Mouse (Mus musculus) duodenum, adult 2 months (tissue): ENCODE data around the gene Gm10352. TPM values are rescaled to one million over a fixed set of nuclear protein-coding genes. Genes with fewer than 3 reads are reported as not detected.

Experiments used
- polyA plus RNA-seq: library from polyadenylated mRNA; depleted of rRNA; stranded (reverse); fragments of >200 nt; gene quantifications from 2 replicates; pipeline ENCODE4 v1.2.3, GENCODE M21; 2012; ENCODE audit warnings: low replicate concordance; rRNA removed

The Gm10352 gene
- polyA plus RNA-seq = not detected in 2 replicates

DNA sequence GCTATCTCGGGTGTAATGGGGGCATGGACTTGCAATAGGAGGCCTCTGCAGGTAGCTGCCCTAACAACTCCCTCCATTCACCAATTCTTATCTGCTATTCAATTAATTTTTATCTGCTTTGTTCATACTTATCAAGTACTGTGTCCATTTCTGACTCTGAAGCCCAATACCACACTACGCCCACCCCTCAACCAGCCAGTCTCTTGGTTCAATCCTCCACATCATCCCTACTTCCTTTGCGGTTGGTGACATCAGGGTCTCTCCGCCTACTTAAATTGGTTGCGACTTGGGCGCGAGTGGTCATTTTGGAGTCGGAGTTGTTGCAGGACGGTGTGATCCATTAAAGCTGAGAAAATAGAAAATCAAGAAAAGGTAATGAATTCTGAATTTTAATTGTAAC is at the start of gene Gm10352:
Gm10352 (plus strand) TSS at position 301 of the 400 bp plus-strand sequence.

GRCm38 (mm10) chrY:2932282-2932681 is 31.5 kb downstream of the Gm10352 start, which contains the start of gene Gm29289:
Gene Gm29289, plus strand, starts transcription at chrY:2932582.

Other genes starting within 250 kb of the Gm10352 start
- gene Sry, start 237.3 kb upstream of the Gm10352 start, polyA plus RNA-seq = not detected in 2 replicates
- not detected in 2 replicates for gene H2al2b, start 180.3 kb upstream of the Gm10352 start, polyA plus RNA-seq
- not detected in 2 replicates for gene Gm4064, start 104.8 kb upstream of the Gm10352 start, polyA plus RNA-seq
- gene Rbmy, start 70.3 kb upstream of the Gm10352 start, polyA plus RNA-seq = not detected in 2 replicates
- gene Gm10256, start 70.3 kb upstream of the Gm10352 start, polyA plus RNA-seq = not detected in 2 replicates
- gene Gm29289, start 31.6 kb downstream of the Gm10352 start, polyA plus RNA-seq = not detected in 2 replicates